Mouse (Mus musculus) telencephalon, adult 2 months (tissue): ENCODE results near the gene Slc28a1.
A peak's percentile ranks its signal among the peaks of the same experiment; 100 is the strongest.

ENCODE experiments used
- DNase-seq: peaks from one replicate; pipeline ENCODE4 v3.0.0-alpha.2; 2011; ENCODE audit warnings: low read depth, low spot score

The Slc28a1 gene

GRCm38 (mm10) chr7:81114555-81114954 lies at the start of gene Slc28a1:
TSS of gene Slc28a1 (plus strand) at chr7:81114799.
- DNase-seq = no peak

- DNase-seq = no peak
Observed at GRCm38 (mm10) chr7:81066714-81067113, 47.9 kb upstream of the Slc28a1 start.

GRCm38 (mm10) chr7:81072463-81072862 lies 42.1 kb upstream of the Slc28a1 start:
- DNase-seq = peak; percentile 26

GRCm38 (mm10) chr7:81073273-81073672 lies 41.3 kb upstream of the Slc28a1 start:
- no peak for DNase-seq

- DNase-seq = no peak
Observed at GRCm38 (mm10) chr7:81074546-81074945, 40.1 kb upstream of the Slc28a1 start.

- no peak for DNase-seq
Observed at GRCm38 (mm10) chr7:81075299-81075698, 39.3 kb upstream of the Slc28a1 start.

- DNase-seq = no peak
Observed at GRCm38 (mm10) chr7:81075732-81076131, 38.9 kb upstream of the Slc28a1 start.

- no peak for DNase-seq
Observed at GRCm38 (mm10) chr7:81077009-81077408, 37.6 kb upstream of the Slc28a1 start.

GRCm38 (mm10) chr7:81078740-81079139 lies 35.9 kb upstream of the Slc28a1 start:
- no peak for DNase-seq

GRCm38 (mm10) chr7:81093420-81093965 lies 21.1 kb upstream of the Slc28a1 start:
- DNase-seq = no peak

- no peak for DNase-seq
Observed at GRCm38 (mm10) chr7:81094104-81094757, 20.4 kb upstream of the Slc28a1 start.

- DNase-seq = no peak
Observed at GRCm38 (mm10) chr7:81100341-81100740, 14.3 kb upstream of the Slc28a1 start.

- DNase-seq = no peak
Observed at GRCm38 (mm10) chr7:81102854-81103253, 11.7 kb upstream of the Slc28a1 start.

- no peak for DNase-seq
Observed at GRCm38 (mm10) chr7:81105525-81105924, 9.1 kb upstream of the Slc28a1 start.

- DNase-seq = no peak
Observed at GRCm38 (mm10) chr7:81108226-81108625, 6.4 kb upstream of the Slc28a1 start.

GRCm38 (mm10) chr7:81109717-81110651 lies 4.6 kb upstream of the Slc28a1 start:
- no peak for DNase-seq

GRCm38 (mm10) chr7:81110791-81111190 lies 3.8 kb upstream of the Slc28a1 start:
- DNase-seq = no peak

GRCm38 (mm10) chr7:81111729-81112128 lies 2.9 kb upstream of the Slc28a1 start:
- DNase-seq = no peak

GRCm38 (mm10) chr7:81112686-81113360 lies 1.8 kb upstream of the Slc28a1 start:
- no peak for DNase-seq

- DNase-seq = no peak
Observed at GRCm38 (mm10) chr7:81121099-81121498, 6.5 kb downstream of the Slc28a1 start.

GRCm38 (mm10) chr7:81122808-81123207 lies 8.2 kb downstream of the Slc28a1 start:
- no peak for DNase-seq

GRCm38 (mm10) chr7:81123553-81123952 lies 9.0 kb downstream of the Slc28a1 start:
- no peak for DNase-seq
